15 mouse cellular contexts compared by ENCODE assay signal in the genomic region with DNA sequence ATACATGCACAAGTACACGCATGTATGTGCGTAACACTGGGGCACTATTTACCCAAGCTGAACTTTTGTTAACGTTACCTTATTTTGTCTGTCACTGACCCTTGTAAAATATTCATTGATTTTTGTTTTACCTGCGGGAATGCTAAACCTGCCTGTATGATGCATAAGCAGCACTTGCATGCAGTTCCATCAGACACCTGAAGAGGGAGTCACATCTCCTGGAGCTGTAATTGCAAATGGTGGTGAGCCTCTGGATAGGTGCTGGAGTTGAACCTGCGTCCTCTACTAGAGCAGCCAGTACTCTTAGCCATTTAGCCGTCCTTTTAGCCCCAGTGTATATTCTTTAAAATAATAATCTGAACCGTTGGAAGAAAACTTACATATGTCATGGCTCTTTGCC.
DNase-seq lines count a peak whose midpoint lies in the region; ATAC-seq and TF ChIP-seq lines count a peak whose summit lies in the region.
"Had no signal": no experiment of that assay in that cellular context is flagged by ENCODE, and none has a peak within 500 bp of the region (broad histone marks: within the 10 kb centered on the region; RNA-seq: fewer than 3 reads in every experiment).

No protein-coding gene starts in this region.

- H3K27ac ChIP-seq in intestine, postnatal 0 days (ENCODE audit: low read depth, low read length), result no peak overlapping the region
- no peak overlapping the region for H3K27ac ChIP-seq in intestine, embryonic 16.5 days (ENCODE audit: low read length)
- H3K27ac ChIP-seq in midbrain, postnatal 0 days (ENCODE audit: low read depth, low read length), result no peak overlapping the region
- no peak overlapping the region for H3K27ac ChIP-seq in midbrain, embryonic 10.5 days (replicated peaks)
- H3K27ac ChIP-seq: forebrain, embryonic 10.5 days; limb, embryonic 13.5 days had no signal

- no peaks in the 10 kb centered on the region for H3K4me1 ChIP-seq in intestine, postnatal 0 days (replicated peaks; ENCODE audit: control insufficient read depth, insufficient read depth, low read length)
- no peaks in the 10 kb centered on the region for H3K4me1 ChIP-seq in intestine, embryonic 16.5 days (ENCODE audit: control insufficient read depth, insufficient read depth, low read length)
- H3K4me1 ChIP-seq in midbrain, postnatal 0 days (ENCODE audit: insufficient read depth, low read length), result no peaks in the 10 kb centered on the region
- peaks cover 9% of the 10 kb centered on the region for H3K4me1 ChIP-seq in midbrain, embryonic 10.5 days

- H3K4me3 ChIP-seq in intestine, postnatal 0 days (ENCODE audit: low read depth, low read length), result no peak overlapping the region
- H3K4me3 ChIP-seq in intestine, embryonic 16.5 days (ENCODE audit: low read length), result no peak overlapping the region
- no peak overlapping the region for H3K4me3 ChIP-seq in midbrain, postnatal 0 days (ENCODE audit: low read depth, low read length)
- H3K4me3 ChIP-seq in midbrain, embryonic 10.5 days, result no peak overlapping the region
- no peak overlapping the region for H3K4me3 ChIP-seq in myocyte
- H3K4me3 ChIP-seq: forebrain, embryonic 10.5 days; limb, embryonic 13.5 days had no signal

- peaks cover 54% of the 10 kb centered on the region for H3K79me2 ChIP-seq in myocyte (ENCODE audit: control insufficient read depth, insufficient read depth)

- TF ChIP-seq POLR2A in myocyte (IDR thresholded peaks at IDR 0.05; ENCODE audit: insufficient read length, low read depth), result no peak

- no peaks in the 10 kb centered on the region for H3K36me3 ChIP-seq in intestine, postnatal 0 days (ENCODE audit: control insufficient read depth, insufficient read depth)
- H3K36me3 ChIP-seq in intestine, embryonic 16.5 days (ENCODE audit: control insufficient read depth, insufficient read depth, low read length), result no peaks in the 10 kb centered on the region
- H3K36me3 ChIP-seq in midbrain, postnatal 0 days (ENCODE audit: insufficient read depth, low read length), result no peaks in the 10 kb centered on the region
- H3K36me3 ChIP-seq in midbrain, embryonic 10.5 days, result peaks cover 15% of the 10 kb centered on the region
- peaks cover 15% of the 10 kb centered on the region for H3K36me3 ChIP-seq in myocyte (ENCODE audit: control insufficient read depth, insufficient read depth)

- peak; percentile 50 for TF ChIP-seq CTCF in intestine, postnatal 0 days (IDR thresholded peaks at IDR 0.05; ENCODE audit: low read depth)
- peak; percentile 53 for TF ChIP-seq CTCF in midbrain, postnatal 0 days (IDR thresholded peaks at IDR 0.05)
- TF ChIP-seq CTCF in Patski (IDR thresholded peaks at IDR 0.05), result peak; percentile 51

- in situ Hi-C loops in Patski (cut with MboI; ENCODE audit: low pct_unique_long_range_greater_than_20kb), result no loop called here

- H3K4me2 ChIP-seq in intestine, postnatal 0 days (replicated peaks; ENCODE audit: low read depth), result no peak overlapping the region
- no peak overlapping the region for H3K4me2 ChIP-seq in intestine, embryonic 16.5 days (ENCODE audit: low read depth, low read length)
- H3K4me2 ChIP-seq in midbrain, postnatal 0 days (ENCODE audit: low read depth, low read length, poor library complexity, severe bottlenecking), result no peak overlapping the region
- H3K4me2 ChIP-seq in myocyte (ENCODE audit: low read depth), result peak overlapping the region; percentile 71
- H3K4me2 ChIP-seq: limb, embryonic 13.5 days had no signal

- no peaks in the 10 kb centered on the region for H3K9me3 ChIP-seq in intestine, postnatal 0 days (ENCODE audit: control insufficient read depth)
- no peaks in the 10 kb centered on the region for H3K9me3 ChIP-seq in intestine, embryonic 16.5 days (ENCODE audit: control insufficient read depth, low read length)
- H3K9me3 ChIP-seq in midbrain, postnatal 0 days (ENCODE audit: low read length), result no peaks in the 10 kb centered on the region
- H3K9me3 ChIP-seq in midbrain, embryonic 10.5 days (replicated peaks), result no peaks in the 10 kb centered on the region; the same call in 1 of the 2 replicates
- H3K9me3 ChIP-seq: forebrain, embryonic 10.5 days had no signal

- no peak for DNase-seq in midbrain, postnatal 0 days (ENCODE audit: low spot score)
- no peak for DNase-seq in midbrain, embryonic 10.5 days (ENCODE audit: low spot score)
- no peak for DNase-seq in Patski (ENCODE audit: low read depth, low spot score)
- DNase-seq in urinary bladder, adult 2 months (ENCODE audit: low spot score), result no peak
- DNase-seq: heart, adult 18-20 months; heart, postnatal 36 days; kidney, postnatal 25 days had no signal

- CTCF ChIA-PET in Patski (lab: Charles Lee), result interaction anchor here (1.5 to 1.6 kb wide), 2 partner anchors 10 to 71 kb away, joined by 3 to 6 read pairs; no protein-coding TSS in a partner anchor

- POLR2A ChIA-PET in Patski (lab: Charles Lee), result no interaction called here

- no peak for ATAC-seq in intestine, postnatal 0 days
- ATAC-seq in intestine, embryonic 16.5 days, result no peak
- ATAC-seq in midbrain, postnatal 0 days (ENCODE audit: low FRiP score), result no peak
- no peak for ATAC-seq in Patski
- no peak for ATAC-seq in erythroid progenitor cell, adult 5-6 weeks (replicated peaks; ENCODE audit: low FRiP score, poor library complexity, severe bottlenecking)
- ATAC-seq: inflammation-experienced regulatory T-cells, adult 6 months; lung, postnatal 0 days had no signal

- no peak overlapping the region for H3K9ac ChIP-seq in intestine, postnatal 0 days (ENCODE audit: low read depth, low read length)
- no peak overlapping the region for H3K9ac ChIP-seq in intestine, embryonic 16.5 days (ENCODE audit: low read depth, low read length)
- no peak overlapping the region for H3K9ac ChIP-seq in midbrain, postnatal 0 days (replicated peaks; ENCODE audit: low read length, poor library complexity, severe bottlenecking)
- H3K9ac ChIP-seq: limb, embryonic 13.5 days had no signal

- no peaks in the 10 kb centered on the region for H3K27me3 ChIP-seq in intestine, postnatal 0 days (replicated peaks; ENCODE audit: control insufficient read depth, insufficient read depth, low read length)
- H3K27me3 ChIP-seq in intestine, embryonic 16.5 days (replicated peaks; ENCODE audit: control insufficient read depth, insufficient read depth, low read length), result no peaks in the 10 kb centered on the region
- H3K27me3 ChIP-seq in midbrain, postnatal 0 days (ENCODE audit: insufficient read depth, low read length), result no peaks in the 10 kb centered on the region
- no peaks in the 10 kb centered on the region for H3K27me3 ChIP-seq in midbrain, embryonic 10.5 days (ENCODE audit: low read depth, poor library complexity, severe bottlenecking)
- H3K27me3 ChIP-seq in Patski (no peaks in the 10 kb centered on the region), myocyte (ENCODE audit: control insufficient read depth, insufficient read depth, insufficient read length) (no peaks in the 10 kb centered on the region)
- H3K27me3 ChIP-seq: limb, embryonic 13.5 days had no signal

- no peak overlapping the region for H3ac ChIP-seq in myocyte (ENCODE audit: control insufficient read depth, insufficient read length)

- WGBS in intestine, postnatal 0 days, result 94% methylated on average over 7 of the region's 7 CpGs
- WGBS in intestine, embryonic 16.5 days, result 90% methylated on average over 7 of the region's 7 CpGs
- 96% methylated on average over 7 of the region's 7 CpGs for WGBS in midbrain, postnatal 0 days
- WGBS in midbrain, embryonic 10.5 days, result 96% methylated on average over 7 of the region's 7 CpGs

TF ChIP-seq in myocyte, 11 proteins besides CTCF, POLR2A, EP300 and RAD21:
- TF ChIP-seq TCF12 (IDR thresholded peaks at IDR 0.05; ENCODE audit: insufficient read depth, poor library complexity, severe bottlenecking) (no peak), SRF (IDR thresholded peaks at IDR 0.05; ENCODE audit: control insufficient read depth, insufficient read length, low read depth) (no peak), MYOD1 (IDR thresholded peaks at IDR 0.05; ENCODE audit: control insufficient read depth in 1 of 3, insufficient read length in 2 of 3, low read depth in 2 of 3) (no peak), POLR2AphosphoS2 (IDR thresholded peaks at IDR 0.05; ENCODE audit: insufficient read length, low read depth) (no peak), USF1 (IDR thresholded peaks at IDR 0.05; ENCODE audit: low read depth) (no peak), E2F4 (IDR thresholded peaks at IDR 0.05; ENCODE audit: insufficient read depth) (no peak), REST (IDR thresholded peaks at IDR 0.05; ENCODE audit: insufficient read depth, insufficient read length) (no peak), TCF3 (IDR thresholded peaks at IDR 0.05; ENCODE audit: insufficient read length, low read depth) (no peak), MAX (IDR thresholded peaks at IDR 0.05; ENCODE audit: low read depth) (no peak), CEBPB (IDR thresholded peaks at IDR 0.05; ENCODE audit: insufficient read depth, poor library complexity, severe bottlenecking) (no peak), MYOG (IDR thresholded peaks at IDR 0.05; ENCODE audit: control insufficient read depth in 1 of 3, insufficient read depth in 1 of 3, insufficient read length in 2 of 3, low read depth in 2 of 3) (no peak)
